Mouse (Mus musculus) cerebellum, adult 2 months (tissue): ENCODE data around the gene Prkcg. TPM values are rescaled to one million over a fixed set of nuclear protein-coding genes. Genes with fewer than 3 reads are reported as not detected.
A peak's percentile ranks its signal among the peaks of the same experiment; 100 is the strongest.

ENCODE experiments used
- DNase-seq, 2 experiments: peaks; one replicate each; pipeline ENCODE4 v3.0.0; 2021
- H3K27ac ChIP-seq: fragments of 200-500 bp; 2 replicates; pipeline ENCODE4 v1.5.1; 2012; ENCODE audit warnings: low read length, control low read depth, inconsistent platforms; ENCODE audit not compliant: insufficient read depth
- H3K27me3 ChIP-seq: fragments of 200-500 bp; 2 replicates; pipeline ENCODE4 v1.6.1; 2012; ENCODE audit warnings: inconsistent platforms, mild to moderate bottlenecking, low read length, moderate library complexity; ENCODE audit not compliant: control insufficient read depth, insufficient read depth
- H3K4me1 ChIP-seq: fragments of 200-500 bp; 2 replicates; pipeline ENCODE4 v1.6.1; 2011; ENCODE audit warnings: low read length; ENCODE audit not compliant: control insufficient read depth, insufficient read depth
- H3K4me3 ChIP-seq: fragments of 200-500 bp; replicated peaks from 2 replicates; pipeline ENCODE3; 2011; ENCODE audit warnings: mild to moderate bottlenecking, low read depth, low read length, control low read depth; ENCODE audit not compliant: insufficient read depth
- CTCF ChIP-seq: fragments of 200-500 bp; IDR thresholded peaks from 2 replicates; pipeline ENCODE4 v1.5.1; 2011; ENCODE audit warnings: low read depth, mild to moderate bottlenecking, control low read depth, low read length, moderate library complexity, borderline replicate concordance; ENCODE audit not compliant: insufficient read depth
- POLR2A ChIP-seq: fragments of 200-500 bp; IDR thresholded peaks from 2 replicates; pipeline ENCODE4 v1.6.1; 2011; ENCODE audit warnings: low read length, control low read depth, borderline replicate concordance; ENCODE audit not compliant: insufficient read depth
- WGBS: fragments of 180-500 bp; shearing (Covaris S2); methylation state at CpG from one replicate; pipeline ENCODE4 v1.1.7; 2018; 5-methylcytosine and 5-hydroxymethylcytosine counted together
- polyA plus RNA-seq: library from polyadenylated mRNA; depleted of rRNA; stranded (reverse); fragments of >200 nt; gene quantifications from 2 replicates; pipeline ENCODE4 v1.2.3, GENCODE M21; 2012; rRNA removed

Gene Prkcg
- 152 and 195 TPM in 2 replicates for polyA plus RNA-seq

DNA sequence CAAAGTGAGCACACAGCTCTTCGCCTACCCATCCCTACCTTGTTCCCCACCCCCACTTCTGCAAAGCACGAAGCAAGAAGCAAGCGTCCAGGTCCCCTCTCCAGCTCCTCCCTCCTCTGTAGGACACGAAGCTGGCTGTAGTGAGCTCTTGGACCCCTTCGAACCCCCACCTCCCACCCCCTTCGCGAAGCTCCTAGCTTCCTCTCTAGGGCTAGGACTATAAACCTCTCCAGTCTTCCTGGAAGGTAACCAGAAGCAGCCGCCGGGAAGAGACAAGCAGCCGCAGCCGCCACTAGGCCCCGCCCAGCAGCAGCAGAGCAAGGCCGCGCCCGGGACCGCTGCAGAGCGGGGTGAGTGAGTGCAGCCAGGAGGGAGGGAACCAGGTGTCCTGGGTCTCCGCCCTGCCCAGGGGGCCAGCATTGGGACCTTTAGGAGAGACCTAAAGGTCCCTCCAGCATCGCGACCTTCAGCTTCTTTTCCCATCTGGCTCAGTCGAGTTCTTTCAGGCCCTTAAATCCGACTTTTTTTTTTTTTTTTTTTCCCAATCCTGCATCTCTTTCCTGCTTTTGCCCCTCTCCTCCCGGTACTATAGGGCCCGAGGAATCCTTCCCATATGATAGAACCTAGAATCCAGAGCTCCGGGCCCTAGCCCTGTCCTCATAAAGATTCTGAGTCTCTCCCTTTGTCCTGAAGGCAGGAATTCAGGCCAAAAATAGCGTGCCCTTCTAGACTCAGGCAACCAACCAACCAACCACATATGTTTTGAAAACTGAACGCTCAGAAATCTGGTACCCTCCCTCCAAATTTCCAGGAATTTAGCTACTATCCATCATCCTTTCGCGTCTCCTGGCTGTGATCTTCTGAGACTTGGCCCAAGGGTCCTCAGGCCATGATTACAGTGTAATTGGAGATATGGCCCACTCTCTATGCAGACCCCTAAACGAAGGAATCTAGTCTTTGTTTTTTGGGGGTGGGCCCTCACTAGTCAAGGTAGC lies at the start of gene Prkcg, which contains the start of gene Myadm:
TSS of gene Prkcg (plus strand) at position 204 of the 995 bp plus-strand sequence.
TSS of gene Myadm (plus strand) at position 105 of the 995 bp plus-strand sequence.
- WGBS = 2% methylated on average over 30 of the region's 30 CpGs
- DNase-seq = peak; percentile 86 to 87
- TF ChIP-seq CTCF = no peak
- TF ChIP-seq POLR2A = peak; percentile 26; the same call in 1 of the 2 replicates

DNA sequence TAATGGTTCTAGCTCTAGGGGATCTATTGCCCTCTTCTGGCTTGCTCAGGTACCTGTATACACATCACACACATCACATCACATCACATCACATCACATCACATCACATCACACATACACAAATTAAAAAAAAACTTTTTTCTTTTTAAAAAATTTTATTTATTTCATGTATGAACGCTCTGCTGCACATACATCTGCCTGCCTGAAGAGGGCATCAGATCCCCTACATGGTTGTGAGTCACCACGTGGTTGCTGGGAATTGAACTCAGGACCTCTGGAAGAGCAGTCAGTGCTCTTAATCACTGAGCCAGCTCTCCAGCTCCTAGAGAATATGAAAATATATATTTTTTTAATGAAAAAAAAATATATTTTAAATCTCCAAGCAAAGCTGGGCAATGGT lies 49.8 kb upstream of the Prkcg start:
- Histone ChIP-seq H3K27ac (no peak overlapping the region), H3K4me1 (no peaks in the 10 kb centered on the region), H3K27me3 (no peaks in the 10 kb centered on the region), H3K4me3 (no peak overlapping the region)
- TF ChIP-seq CTCF = no peak
- TF ChIP-seq POLR2A = no peak
- 81% methylated on average over 2 of the region's 2 CpGs for WGBS
- no peak for DNase-seq

More for the DNA sequence above, at the start of gene Prkcg, which contains the start of gene Myadm:
- Histone ChIP-seq H3K4me3 (peak within 1 kb of the TSS; percentile 95), H3K27ac (peak within 1 kb of the TSS; percentile 96), H3K4me1 (no peaks in the 10 kb centered on the region), H3K27me3 (no peaks in the 10 kb centered on the region)

DNA sequence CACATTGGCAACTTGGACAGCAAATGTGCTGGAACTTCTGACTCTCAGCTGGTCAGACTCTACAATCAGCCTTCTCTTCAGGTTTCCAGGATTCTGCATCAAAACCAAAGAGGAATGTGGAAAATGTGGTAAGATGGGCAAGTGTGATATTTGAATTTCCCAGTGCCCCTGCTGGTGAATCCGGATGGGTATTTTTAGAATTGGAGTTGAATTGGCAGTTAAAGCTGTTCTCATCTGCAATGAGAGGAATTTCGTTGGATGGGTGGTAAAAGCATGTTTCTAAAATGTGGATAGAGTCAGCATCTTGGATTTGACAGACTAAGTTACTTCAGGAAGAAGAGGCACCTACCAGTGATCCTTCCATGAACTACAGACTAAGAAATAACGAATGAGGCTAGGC lies 28.3 kb upstream of the Prkcg start:
- TF ChIP-seq POLR2A (no peak), CTCF (no peak)
- DNase-seq = no peak
- H3K4me3 ChIP-seq = no peak overlapping the region
- H3K27ac ChIP-seq = no peak overlapping the region
- H3K4me1 ChIP-seq = no peaks in the 10 kb centered on the region
- no peaks in the 10 kb centered on the region for H3K27me3 ChIP-seq
- 35% methylated on average over 3 of the region's 3 CpGs for WGBS

GRCm38 (mm10) chr7:3261446-3261845 lies 27.5 kb upstream of the Prkcg start:
- Histone ChIP-seq H3K27me3 (no peaks in the 10 kb centered on the region), H3K4me1 (no peaks in the 10 kb centered on the region), H3K27ac (no peak overlapping the region), H3K4me3 (no peak overlapping the region)
- TF ChIP-seq CTCF (no peak), POLR2A (no peak)
- WGBS = 18% methylated on average over 4 of the region's 4 CpGs
- peak in 1 of 2 experiments; percentile 9 for DNase-seq

DNA sequence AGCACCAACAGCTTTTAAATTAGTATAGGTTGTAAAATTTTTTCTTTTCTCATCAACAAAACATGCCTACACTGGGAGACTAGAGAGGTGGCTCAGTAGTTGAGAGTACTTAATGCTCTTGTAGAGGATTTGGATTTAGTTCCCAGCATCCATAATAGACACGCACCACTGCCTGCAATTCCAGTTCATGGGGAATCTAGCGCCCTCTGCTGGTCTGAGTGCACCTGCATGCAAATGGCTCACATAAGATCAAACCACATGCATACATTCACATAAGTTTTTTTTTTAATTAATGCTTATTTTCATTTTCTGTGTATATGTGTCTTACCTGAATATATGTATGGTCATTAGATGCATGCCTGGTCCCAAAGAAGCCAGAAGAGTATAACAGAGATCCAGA lies 26.2 kb upstream of the Prkcg start:
- Histone ChIP-seq H3K4me3 (no peak overlapping the region), H3K27me3 (no peaks in the 10 kb centered on the region), H3K4me1 (no peaks in the 10 kb centered on the region), H3K27ac (no peak overlapping the region)
- no peak for DNase-seq
- TF ChIP-seq POLR2A = no peak
- TF ChIP-seq CTCF = peak; percentile 49
- WGBS = 31% methylated on average over 2 of the region's 2 CpGs

GRCm38 (mm10) chr7:3264390-3265022 lies 24.5 kb upstream of the Prkcg start:
- TF ChIP-seq CTCF = no peak
- TF ChIP-seq POLR2A = no peak
- no peak overlapping the region for H3K4me3 ChIP-seq
- WGBS = 25% methylated on average over 22 of the region's 22 CpGs
- no peak for DNase-seq
- no peaks in the 10 kb centered on the region for H3K27me3 ChIP-seq
- H3K27ac ChIP-seq = no peak overlapping the region
- H3K4me1 ChIP-seq = no peaks in the 10 kb centered on the region

- Histone ChIP-seq H3K4me1 (no peaks in the 10 kb centered on the region), H3K27me3 (no peaks in the 10 kb centered on the region), H3K4me3 (no peak overlapping the region), H3K27ac (no peak overlapping the region)
- WGBS = 63% methylated on average over 6 of the region's 6 CpGs
- TF ChIP-seq CTCF = no peak
- TF ChIP-seq POLR2A = no peak
- no peak for DNase-seq
Measured at GRCm38 (mm10) chr7:3265311-3265710, 23.7 kb upstream of the Prkcg start.

DNA sequence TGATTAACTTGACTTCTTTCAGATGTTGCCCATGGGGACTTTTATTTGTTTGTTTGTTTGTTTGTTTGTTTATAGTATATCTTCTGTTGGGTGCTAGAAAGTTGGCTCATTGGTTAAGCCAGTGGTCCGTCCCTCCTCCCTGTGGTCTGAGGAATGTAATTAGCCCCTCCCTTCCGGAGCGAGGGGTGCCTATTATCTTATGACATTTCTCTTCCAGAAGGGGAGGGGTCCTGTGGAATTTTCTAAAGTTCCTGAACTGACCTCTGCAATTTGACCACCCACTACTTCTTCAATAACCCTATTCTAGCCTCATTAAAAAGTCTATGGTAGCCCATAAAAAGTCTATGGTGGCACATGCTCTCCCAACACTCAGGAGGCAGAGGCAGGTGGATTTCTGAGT lies 21.7 kb upstream of the Prkcg start:
- WGBS = 75% methylated on average over 3 of the region's 3 CpGs
- H3K4me1 ChIP-seq = no peaks in the 10 kb centered on the region
- no peak for TF ChIP-seq CTCF
- TF ChIP-seq POLR2A = no peak

More for the DNA sequence above, 21.7 kb upstream of the Prkcg start:
- DNase-seq = no peak
- Histone ChIP-seq H3K4me3 (no peak overlapping the region), H3K27me3 (no peaks in the 10 kb centered on the region), H3K27ac (no peak overlapping the region)
